Mouse (Mus musculus): ENCODE results near the gene Tmem274. TPM values are rescaled to one million over a fixed set of nuclear protein-coding genes. Genes with fewer than 3 reads are reported as not detected.

Gene Tmem274
- polyA plus RNA-seq, 2 experiments, result not detected

DNA sequence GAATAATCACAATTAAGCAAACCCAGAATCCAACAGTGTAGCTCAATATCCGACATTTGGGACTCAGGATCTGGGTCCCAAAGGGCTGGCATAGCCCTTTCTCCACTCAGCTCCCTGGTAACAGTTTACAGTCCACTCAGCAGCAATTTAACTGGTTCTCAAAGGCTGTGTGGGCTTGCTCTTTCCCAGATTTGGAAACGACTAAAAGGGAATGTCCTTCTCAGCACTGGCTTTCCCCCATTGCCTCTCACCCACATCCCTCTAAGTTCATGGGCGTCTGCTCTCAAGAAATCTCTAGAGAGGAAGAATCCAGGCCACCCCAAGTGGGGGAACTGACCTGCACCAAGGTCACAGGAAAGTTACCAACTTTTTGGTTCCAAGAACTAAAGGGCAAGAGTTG, 7.4 kb downstream of the Tmem274 start:
- Histone ChIP-seq H3K4me3 (replicated peaks; ENCODE audit: low read length) (peak overlapping the region; percentile 72), H3K4me1 (ENCODE audit: control insufficient read depth, insufficient read depth, low read length) (peaks cover 12% of the 10 kb centered on the region), H3K36me3 (ENCODE audit: control insufficient read depth, insufficient read depth, low read length) (peaks cover 31% of the 10 kb centered on the region), H3K9ac (ENCODE audit: low read depth, low read length, severe bottlenecking) (peak overlapping the region; percentile 65), H3K27ac (replicated peaks; ENCODE audit: low read depth, low read length) (peak overlapping the region; percentile 83), H3K27me3 (ENCODE audit: control insufficient read depth, insufficient read depth, low read length) (no peaks in the 10 kb centered on the region), H3K4me2 (replicated peaks; ENCODE audit: low read depth, low read length, severe bottlenecking) (peak overlapping the region; percentile 81), H3K9me3 (ENCODE audit: control insufficient read depth, low read length) (no peaks in the 10 kb centered on the region)
- WGBS, result 59% methylated on average over 3 of the region's 3 CpGs
- DNase-seq (ENCODE audit: low spot score) (no peak), ATAC-seq (ENCODE audit: low FRiP score, low read depth) (peak; percentile 18; the same call in 1 of the 2 replicates)
- TF ChIP-seq POLR2A (IDR thresholded peaks at IDR 0.05; ENCODE audit: borderline replicate concordance, extremely low read depth, insufficient read depth, insufficient read length), result no peak

DNA sequence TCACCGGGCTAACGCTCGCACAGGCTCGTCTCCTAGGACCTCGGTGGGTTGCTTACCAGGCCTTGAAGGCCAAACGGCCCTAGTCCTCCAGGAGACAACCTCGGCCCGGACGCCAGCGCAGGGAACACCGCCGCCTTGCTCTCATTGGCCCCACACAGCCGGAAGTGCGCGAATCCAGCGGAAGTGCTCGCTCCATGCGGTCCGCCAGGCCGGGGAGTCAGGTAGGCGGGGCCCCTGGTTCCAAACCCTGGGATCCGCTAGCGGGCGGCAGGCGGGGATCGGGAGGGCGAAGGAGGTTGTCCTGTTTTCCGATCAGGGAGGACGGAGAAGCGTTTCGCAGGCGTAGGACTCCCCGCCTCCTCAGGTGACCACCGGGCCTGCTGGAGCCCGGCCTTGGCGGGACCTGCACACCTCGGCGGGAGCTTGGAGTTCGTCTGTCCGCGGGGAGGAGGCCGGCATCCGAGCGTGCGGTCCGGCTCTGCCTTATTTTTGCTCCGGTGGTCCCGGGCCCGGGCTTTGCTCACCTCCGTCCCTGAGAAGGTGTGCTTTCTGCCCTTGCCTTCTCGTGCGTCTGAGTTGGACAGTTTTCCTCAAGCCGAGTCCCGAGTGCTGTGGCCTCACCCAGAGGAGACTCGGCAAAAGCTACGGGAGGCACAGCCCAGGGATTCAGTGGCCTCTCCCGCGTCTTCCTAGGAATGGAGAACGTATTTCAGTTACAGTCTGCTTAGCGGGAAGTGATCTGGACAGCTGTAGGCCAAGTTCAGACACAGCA, 8.1 kb downstream of the Tmem274 start, which contains the start of the genes Nmnat1 and Lzic:
TSS of gene Nmnat1 (minus strand) at position 150 of the 772 bp plus-strand sequence.
TSS of gene Lzic (plus strand) at position 177 of the 772 bp plus-strand sequence.
- Histone ChIP-seq H3K36me3 (ENCODE audit: control insufficient read depth, insufficient read depth, low read length) (peaks cover 38% of the 10 kb centered on the region), H3K9me3 (ENCODE audit: control insufficient read depth, low read length) (no peaks in the 10 kb centered on the region), H3K27ac (replicated peaks; ENCODE audit: low read depth, low read length) (peak within 1 kb of the TSS; percentile 83), H3K27me3 (ENCODE audit: control insufficient read depth, insufficient read depth, low read length) (no peaks in the 10 kb centered on the region), H3K4me2 (replicated peaks; ENCODE audit: low read depth, low read length, severe bottlenecking) (peak within 1 kb of the TSS; percentile 81), H3K9ac (ENCODE audit: low read depth, low read length, severe bottlenecking) (peak within 1 kb of the TSS; percentile 65), H3K4me3 (replicated peaks; ENCODE audit: low read length) (peak within 1 kb of the TSS; percentile 72), H3K4me1 (ENCODE audit: control insufficient read depth, insufficient read depth, low read length) (peaks cover 12% of the 10 kb centered on the region)
- DNase-seq (ENCODE audit: low spot score), result peak; percentile 95
- TF ChIP-seq POLR2A (IDR thresholded peaks at IDR 0.05; ENCODE audit: borderline replicate concordance, extremely low read depth, insufficient read depth, insufficient read length), result peak; percentile 66; the same call in 1 of the 2 replicates
- under 1% methylated on average over 58 of the region's 60 CpGs for WGBS
- peak; percentile 98 for ATAC-seq (ENCODE audit: low FRiP score, low read depth)

DNA sequence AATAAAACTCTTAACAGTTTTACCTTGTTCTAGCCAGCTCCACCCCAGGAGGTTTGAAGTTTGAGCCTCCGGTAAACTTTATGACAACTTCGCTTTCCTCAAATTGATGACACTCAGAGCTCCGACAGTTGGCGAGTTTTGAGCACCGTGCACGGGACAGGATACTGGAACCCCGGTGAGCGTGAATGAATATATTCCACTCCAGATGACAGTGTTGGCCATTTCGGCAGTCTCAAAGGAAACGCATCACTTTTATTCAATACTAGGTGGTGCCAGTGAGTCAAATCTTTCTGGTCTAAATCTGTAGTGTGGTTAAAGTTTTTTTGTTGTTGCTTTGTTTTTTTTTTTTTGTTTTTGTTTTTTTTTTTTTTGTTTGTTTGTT, 8.6 kb downstream of the Tmem274 start:
- peak; percentile 70 for DNase-seq (ENCODE audit: low spot score)
- 0% methylated on average over 10 of the region's 10 CpGs for WGBS
- no peaks in the 10 kb centered on the region for H3K27me3 ChIP-seq (ENCODE audit: control insufficient read depth, insufficient read depth, low read length)
- no peak for TF ChIP-seq POLR2A (IDR thresholded peaks at IDR 0.05; ENCODE audit: borderline replicate concordance, extremely low read depth, insufficient read depth, insufficient read length)
- no peaks in the 10 kb centered on the region for H3K9me3 ChIP-seq (ENCODE audit: control insufficient read depth, low read length)
- H3K4me3 ChIP-seq (replicated peaks; ENCODE audit: low read length), result peak overlapping the region; percentile 72
- H3K27ac ChIP-seq (replicated peaks; ENCODE audit: low read depth, low read length), result peak overlapping the region; percentile 83
- H3K4me2 ChIP-seq (replicated peaks; ENCODE audit: low read depth, low read length, severe bottlenecking), result peak overlapping the region; percentile 81
- peaks cover 40% of the 10 kb centered on the region for H3K36me3 ChIP-seq (ENCODE audit: control insufficient read depth, insufficient read depth, low read length)
- no peak for ATAC-seq (ENCODE audit: low FRiP score, low read depth)
- H3K4me1 ChIP-seq (ENCODE audit: control insufficient read depth, insufficient read depth, low read length), result peaks cover 12% of the 10 kb centered on the region
- H3K9ac ChIP-seq (ENCODE audit: low read depth, low read length, severe bottlenecking), result peak overlapping the region; percentile 65

DNA sequence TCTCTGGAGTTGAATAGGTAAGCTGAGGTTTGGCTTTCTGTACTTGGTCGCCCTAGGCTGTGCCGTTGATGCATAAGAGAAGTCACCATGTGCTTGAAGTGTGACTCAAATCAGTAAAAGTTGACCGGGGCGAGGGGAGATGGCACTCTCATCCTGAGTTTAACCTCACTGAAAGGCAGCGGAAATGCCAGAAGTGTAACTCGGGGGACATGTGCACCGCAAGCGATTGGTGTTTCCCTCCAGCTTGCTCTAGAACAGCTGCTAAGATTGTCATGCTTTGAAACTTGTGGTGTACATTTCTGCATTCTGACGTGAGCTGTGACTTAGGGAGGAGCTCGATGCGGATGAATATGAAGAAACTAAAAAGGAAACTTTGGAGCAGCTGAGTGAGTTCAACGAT, 10.6 kb downstream of the Tmem274 start:
- DNase-seq (ENCODE audit: low spot score) (no peak), ATAC-seq (ENCODE audit: low FRiP score, low read depth) (no peak)
- Histone ChIP-seq H3K4me2 (replicated peaks; ENCODE audit: low read depth, low read length, severe bottlenecking) (no peak overlapping the region), H3K36me3 (ENCODE audit: control insufficient read depth, insufficient read depth, low read length) (peaks cover 57% of the 10 kb centered on the region), H3K9me3 (ENCODE audit: control insufficient read depth, low read length) (no peaks in the 10 kb centered on the region), H3K4me3 (replicated peaks; ENCODE audit: low read length) (no peak overlapping the region), H3K27me3 (ENCODE audit: control insufficient read depth, insufficient read depth, low read length) (no peaks in the 10 kb centered on the region), H3K4me1 (ENCODE audit: control insufficient read depth, insufficient read depth, low read length) (peaks cover 12% of the 10 kb centered on the region), H3K27ac (replicated peaks; ENCODE audit: low read depth, low read length) (no peak overlapping the region), H3K9ac (ENCODE audit: low read depth, low read length, severe bottlenecking) (no peak overlapping the region)
- WGBS, result 91% methylated on average over 12 of the region's 12 CpGs
- TF ChIP-seq POLR2A (IDR thresholded peaks at IDR 0.05; ENCODE audit: borderline replicate concordance, extremely low read depth, insufficient read depth, insufficient read length), result no peak

DNA sequence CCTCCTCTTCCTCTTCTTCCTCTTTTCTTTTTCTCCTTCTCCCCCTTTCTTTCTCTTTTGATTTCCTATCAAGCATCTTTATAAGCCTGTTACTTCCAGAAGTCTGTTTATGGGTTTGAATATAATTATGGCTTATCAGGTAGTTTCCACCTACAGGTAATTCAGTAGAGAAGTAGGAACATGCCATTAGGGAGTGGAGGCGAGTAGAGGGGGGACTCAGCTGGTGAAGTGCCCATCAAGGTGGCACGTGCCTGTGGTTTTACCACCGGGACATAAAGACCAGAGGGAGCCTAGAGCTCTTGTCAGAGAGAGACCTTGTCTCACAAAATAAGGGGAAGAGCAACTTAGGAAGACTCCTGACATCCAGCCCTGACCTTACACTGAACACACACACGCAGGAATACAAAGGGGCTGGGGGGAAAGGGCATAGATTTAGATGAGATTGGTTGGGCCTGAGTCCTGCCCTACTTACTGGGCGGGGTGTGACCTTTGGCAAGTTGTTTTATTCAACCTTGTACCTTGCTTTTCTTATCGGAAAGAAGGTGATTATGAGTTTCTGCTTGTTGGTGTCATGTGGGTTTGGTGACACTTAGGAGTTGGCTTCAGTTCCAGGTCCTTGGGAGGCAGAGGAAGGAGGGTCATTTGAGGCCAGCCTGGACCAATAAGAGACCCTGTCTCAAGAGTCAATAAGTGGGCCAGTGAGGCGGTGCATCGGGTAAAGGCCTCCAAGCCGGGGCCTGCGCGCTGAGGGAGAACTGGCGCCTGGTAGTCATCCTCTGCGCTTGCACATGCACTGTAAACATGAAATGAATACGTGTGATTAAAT, 12.4 kb downstream of the Tmem274 start:
- Histone ChIP-seq H3K27me3 (ENCODE audit: control insufficient read depth, insufficient read depth, low read length) (no peaks in the 10 kb centered on the region), H3K4me2 (replicated peaks; ENCODE audit: low read depth, low read length, severe bottlenecking) (no peak overlapping the region), H3K9ac (ENCODE audit: low read depth, low read length, severe bottlenecking) (no peak overlapping the region), H3K4me3 (replicated peaks; ENCODE audit: low read length) (no peak overlapping the region), H3K4me1 (ENCODE audit: control insufficient read depth, insufficient read depth, low read length) (peaks cover 9% of the 10 kb centered on the region), H3K27ac (replicated peaks; ENCODE audit: low read depth, low read length) (no peak overlapping the region), H3K9me3 (ENCODE audit: control insufficient read depth, low read length) (no peaks in the 10 kb centered on the region), H3K36me3 (ENCODE audit: control insufficient read depth, insufficient read depth, low read length) (peaks cover 76% of the 10 kb centered on the region)
- DNase-seq (ENCODE audit: low spot score) (no peak), ATAC-seq (ENCODE audit: low FRiP score, low read depth) (no peak)
- 95% methylated on average over 14 of the region's 14 CpGs for WGBS
- TF ChIP-seq POLR2A (IDR thresholded peaks at IDR 0.05; ENCODE audit: borderline replicate concordance, extremely low read depth, insufficient read depth, insufficient read length), result no peak

All from limb, embryonic 14.5 days (tissue).